Mouse (Mus musculus): ENCODE results near the gene Fam47c. TPM values are rescaled to one million over a fixed set of nuclear protein-coding genes. Genes with fewer than 3 reads are reported as not detected.

Fam47c gene
- not detected in 2 replicates for polyA plus RNA-seq (2012; ENCODE audit: low replicate concordance)

DNA sequence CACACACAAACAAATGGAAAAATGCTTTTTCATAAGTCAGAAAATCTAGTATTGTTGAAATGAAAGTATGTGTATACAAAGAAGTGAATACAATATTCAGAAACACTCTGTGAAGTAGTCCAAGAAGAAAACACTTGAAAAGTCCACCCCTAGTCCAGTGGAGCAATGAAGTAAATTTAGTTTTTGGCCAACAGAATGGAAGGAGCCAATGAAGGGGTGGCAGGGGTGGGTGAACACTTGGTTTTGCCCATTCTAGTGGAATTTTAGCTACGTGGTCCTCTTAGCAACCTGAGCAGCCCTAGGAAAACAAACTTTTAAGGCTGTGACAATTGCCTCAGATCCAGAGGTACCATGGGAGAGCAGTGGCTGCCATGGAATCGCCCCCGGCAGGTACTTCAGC, at the start of gene Fam47c:
TSS of gene Fam47c (plus strand) at position 301 of the 400 bp plus-strand sequence.

Other genes with a start within 250 kb of the Fam47c start
- 0.45 TPM in 1 of 2 replicates, not detected in the other for gene Prrg1, start 153.9 kb upstream of the Fam47c start, polyA plus RNA-seq (2012; ENCODE audit: low replicate concordance)

All from hematopoietic multipotent progenitor cell, adult 10-12 weeks (in vitro differentiated cells).